Mouse (Mus musculus) limb, embryonic 12.5 days (tissue): ENCODE data around the gene Serpina1b. TPM values are rescaled to one million over a fixed set of nuclear protein-coding genes. Genes with fewer than 3 reads are reported as not detected.
"Not testable (repeated sequence)": the region's sequence is repeated elsewhere in the genome, so short reads cannot be mapped to it uniquely, and the experiment has no call there.

Experiments used
- ATAC-seq: fragments of 200-750 bp; cut with Nextera tagmentation; 2 replicates; pipeline ENCODE4 v1.8.0; 2017; ENCODE audit warnings: low read depth, moderate TSS enrichment; ENCODE audit not compliant: insufficient number of reproducible peaks, insufficient read depth, low FRiP score, low TSS enrichment
- H3K27ac ChIP-seq: fragments of 300-500 bp; sonication (generic); 2 replicates; pipeline ENCODE4 v1.5.1; 2016; ENCODE audit warnings: mild to moderate bottlenecking, moderate library complexity
- H3K27me3 ChIP-seq: fragments of 300-500 bp; sonication (generic); 2 replicates; pipeline ENCODE4 v1.6.1; 2016; ENCODE audit warnings: mild to moderate bottlenecking, moderate library complexity
- H3K36me3 ChIP-seq: fragments of 300-500 bp; sonication (generic); 2 replicates; pipeline ENCODE4 v1.6.1; 2016; ENCODE audit warnings: mild to moderate bottlenecking, moderate library complexity
- H3K4me1 ChIP-seq: fragments of 300-500 bp; sonication (generic); replicated peaks from 2 replicates; pipeline ENCODE4 v1.6.1; 2016
- H3K4me2 ChIP-seq: fragments of 300-500 bp; sonication (generic); 2 replicates; pipeline ENCODE4 v1.6.1; 2016; ENCODE audit warnings: mild to moderate bottlenecking, moderate library complexity
- H3K4me3 ChIP-seq: fragments of 300-500 bp; sonication (generic); replicated peaks from 2 replicates; pipeline ENCODE4 v1.5.1; 2016; ENCODE audit warnings: mild to moderate bottlenecking
- H3K9ac ChIP-seq: fragments of 300-500 bp; sonication (generic); replicated peaks from 2 replicates; pipeline ENCODE4 v1.6.1; 2016; ENCODE audit warnings: mild to moderate bottlenecking, moderate library complexity
- H3K9me3 ChIP-seq: fragments of 300-500 bp; sonication (generic); 2 replicates; pipeline ENCODE4 v1.6.1; 2016; ENCODE audit warnings: mild to moderate bottlenecking, moderate library complexity
- WGBS: fragments of 180-500 bp; shearing (Covaris S2); methylation state at CpG from one replicate; pipeline ENCODE4 v1.1.7; 2016; 5-methylcytosine and 5-hydroxymethylcytosine counted together
- polyA plus RNA-seq: library from polyadenylated mRNA; unstranded; fragments of >200 nt; fragmentation: Nextera tagmentation; extraction: Ambion mirVana; gene quantifications from 2 replicates; pipeline ENCODE4 v1.2.1, GENCODE M21; 2016

Gene Serpina1b
- polyA plus RNA-seq: 0.50 TPM in 1 of 2 replicates, not detected in the other

DNA sequence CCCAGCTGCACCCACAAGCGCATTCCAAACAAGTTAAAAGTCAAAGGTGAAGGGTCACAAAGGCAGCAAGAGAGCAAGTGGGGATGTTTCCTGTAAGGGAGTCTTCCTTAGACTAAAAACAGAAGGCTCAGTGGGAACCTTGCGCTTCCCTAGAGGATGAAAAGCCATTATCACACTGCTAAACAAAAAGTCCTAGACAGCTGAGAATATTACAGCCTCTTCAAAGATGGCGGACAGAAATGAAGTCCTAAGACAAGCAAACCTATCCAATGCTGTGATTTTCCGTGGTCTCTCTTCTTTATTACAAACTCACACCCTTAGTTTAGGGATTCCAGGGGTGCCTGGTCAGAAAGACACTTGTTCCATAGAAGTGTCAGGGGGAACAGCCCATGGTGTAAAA is at the start of gene Serpina1b:
Serpina1b (minus strand) TSS at position 101 of the 400 bp plus-strand sequence.
- not testable (repeated sequence) for ATAC-seq, H3K4me2 ChIP-seq, H3K4me3 ChIP-seq, H3K36me3 ChIP-seq, H3K4me1 ChIP-seq, H3K27me3 ChIP-seq, H3K9ac ChIP-seq, H3K9me3 ChIP-seq, H3K27ac ChIP-seq
- WGBS: 72% methylated on average over 4 of the region's 4 CpGs

DNA sequence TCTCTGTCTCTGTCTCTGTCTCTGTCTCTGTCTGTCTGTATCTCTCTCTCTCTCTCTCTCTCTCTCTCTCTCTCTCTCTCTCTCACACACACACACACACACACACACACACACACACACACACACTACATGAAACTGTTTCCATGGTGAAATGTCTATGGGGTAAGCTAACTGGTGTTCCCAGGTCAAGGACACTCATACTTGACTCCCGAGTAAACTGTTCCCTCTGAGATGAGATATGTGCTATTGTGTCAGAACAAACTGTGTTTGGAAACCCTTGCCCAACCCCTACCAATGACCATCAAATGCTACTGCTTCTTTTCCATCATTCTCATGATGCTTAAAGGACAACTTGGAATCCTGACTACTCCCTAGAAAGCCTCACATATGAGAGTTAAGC is 36.7 kb upstream of the Serpina1b start:
- 0 out of 2 replicates have a peak, but pooled peaks cover 15% of the 10 kb centered on the region for H3K9me3 ChIP-seq
- not testable (repeated sequence) for H3K4me1 ChIP-seq, H3K36me3 ChIP-seq, H3K4me2 ChIP-seq, ATAC-seq, H3K4me3 ChIP-seq, H3K27ac ChIP-seq, H3K9ac ChIP-seq, H3K27me3 ChIP-seq
- WGBS: 95% methylated on average over 1 of the region's 1 CpGs

DNA sequence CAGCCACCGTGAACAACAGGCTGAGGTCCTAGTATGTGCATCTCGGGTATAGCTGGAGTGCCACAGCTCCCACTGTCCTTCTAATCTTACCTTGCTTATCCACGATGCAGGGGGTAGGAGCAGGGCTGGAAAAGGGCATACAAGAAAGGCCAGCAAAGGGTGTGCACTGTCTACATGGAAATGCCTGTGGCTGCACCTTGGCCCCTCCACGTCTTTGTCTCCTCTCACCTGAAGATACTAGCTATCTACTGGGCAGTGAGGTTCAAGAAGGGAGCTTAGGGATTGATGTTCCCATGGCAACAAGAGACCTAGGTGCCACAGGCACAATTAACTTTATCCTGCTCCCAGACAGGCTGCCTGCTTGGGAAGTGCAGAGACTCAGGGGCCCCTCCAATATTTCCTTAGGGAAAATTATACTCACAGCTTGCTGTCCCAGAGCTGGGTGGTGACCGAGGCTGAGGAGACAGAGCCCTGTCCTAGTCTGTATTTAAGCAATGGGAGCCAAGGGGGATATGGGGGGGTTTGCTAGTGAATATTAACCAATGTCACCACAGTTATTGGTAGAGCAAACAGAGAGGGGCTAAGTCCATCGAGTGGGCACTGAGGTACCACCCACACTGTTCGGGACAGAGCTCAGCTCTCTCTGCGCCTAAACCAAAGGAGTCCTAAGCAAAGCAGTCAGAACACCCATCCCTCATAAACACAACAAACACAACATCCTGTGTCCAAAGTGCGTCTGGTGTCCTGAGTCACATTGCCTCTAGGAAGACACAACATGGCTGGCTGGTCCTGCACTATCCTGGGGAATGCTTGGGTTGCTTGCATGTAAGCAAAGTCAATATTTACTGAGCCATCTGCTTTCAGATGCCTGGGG is 33.2 kb upstream of the Serpina1b start, which contains the start of gene Serpina1a:
Serpina1a (minus strand) TSS at position 462 of the 874 bp plus-strand sequence.
- H3K4me3 ChIP-seq, H3K27ac ChIP-seq, H3K4me1 ChIP-seq, H3K9ac ChIP-seq, H3K4me2 ChIP-seq, ATAC-seq, H3K9me3 ChIP-seq, H3K36me3 ChIP-seq, H3K27me3 ChIP-seq: not testable (repeated sequence)
- 87% methylated on average over 9 of the region's 9 CpGs for WGBS

DNA sequence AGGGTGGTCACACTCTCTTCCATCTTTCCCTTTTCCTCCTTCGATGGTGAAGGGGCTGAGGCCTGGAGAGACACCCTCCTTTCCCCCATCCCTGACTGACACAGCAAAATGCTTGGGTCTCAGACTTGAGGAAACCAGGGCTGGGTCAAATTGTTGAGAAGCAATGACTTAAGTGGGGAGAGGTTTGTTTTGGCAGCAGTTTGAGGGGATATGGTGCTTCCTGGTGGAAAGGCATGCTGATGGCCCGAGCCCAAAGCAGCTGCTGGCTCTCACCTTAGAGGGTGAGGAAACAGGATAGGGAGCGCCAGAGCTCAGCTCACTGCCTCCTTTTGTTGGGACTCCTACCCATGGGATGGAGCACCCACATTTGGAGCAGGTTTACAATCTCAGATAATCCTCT is 30.8 kb upstream of the Serpina1b start:
- no peak for ATAC-seq
- WGBS: 75% methylated on average over 3 of the region's 3 CpGs

DNA sequence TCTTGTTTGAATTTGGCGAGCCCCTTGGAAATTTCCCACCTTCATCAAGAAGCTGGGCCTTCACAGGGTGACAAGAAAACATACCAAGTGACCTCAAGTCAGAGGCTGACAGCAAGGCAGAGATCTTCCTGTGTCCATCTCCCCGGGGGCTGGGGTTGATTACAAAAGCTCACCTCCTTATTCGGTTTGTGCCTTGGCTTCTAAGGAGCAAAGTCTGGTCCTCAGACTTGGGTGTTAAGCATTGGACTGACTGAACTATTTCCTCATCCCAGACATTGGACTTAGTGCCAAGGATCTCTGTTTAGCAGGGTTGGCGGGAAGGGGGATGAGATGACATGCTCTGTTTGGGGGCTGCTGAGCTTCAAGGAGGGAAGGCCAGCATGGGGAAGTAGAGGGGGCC is 30.4 kb upstream of the Serpina1b start:
- not testable (repeated sequence) for H3K4me2 ChIP-seq, H3K9me3 ChIP-seq, ATAC-seq, H3K27ac ChIP-seq, H3K27me3 ChIP-seq, H3K9ac ChIP-seq, H3K4me3 ChIP-seq, H3K4me1 ChIP-seq, H3K36me3 ChIP-seq
- 80% methylated on average over 3 of the region's 4 CpGs for WGBS

More for the DNA sequence above, 30.8 kb upstream of the Serpina1b start:
- H3K27me3 ChIP-seq: no peaks in the 10 kb centered on the region
- 0 out of 2 replicates have a peak, but pooled peaks cover 7% of the 10 kb centered on the region for H3K9me3 ChIP-seq
- no peak overlapping the region for H3K27ac ChIP-seq
- no peaks in the 10 kb centered on the region for H3K4me1 ChIP-seq
- no peak overlapping the region for H3K4me3 ChIP-seq
- no peak overlapping the region for H3K4me2 ChIP-seq
- H3K9ac ChIP-seq: no peak overlapping the region
- H3K36me3 ChIP-seq: no peaks in the 10 kb centered on the region

DNA sequence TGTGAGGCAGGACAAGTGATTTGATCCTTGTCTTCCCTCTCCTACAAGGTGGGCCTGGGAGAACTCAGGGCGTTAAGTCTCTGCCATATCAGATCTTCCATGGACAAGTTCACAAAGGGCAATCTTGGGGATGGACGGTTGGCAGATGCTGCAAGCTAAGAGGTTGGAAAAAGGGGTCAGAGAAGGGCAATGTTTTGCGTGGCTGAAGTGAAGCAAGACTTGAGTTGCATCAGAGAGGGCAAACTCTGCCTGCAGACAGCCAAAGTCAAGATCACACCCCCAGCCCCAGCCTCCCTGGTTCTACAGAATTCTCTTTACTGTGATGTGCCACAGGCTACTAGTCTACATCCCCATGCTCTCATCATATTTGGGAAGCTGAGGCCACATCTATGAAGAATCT is 29.4 kb upstream of the Serpina1b start:
- ATAC-seq, H3K4me1 ChIP-seq, H3K36me3 ChIP-seq, H3K4me3 ChIP-seq, H3K27ac ChIP-seq, H3K4me2 ChIP-seq, H3K9me3 ChIP-seq, H3K9ac ChIP-seq, H3K27me3 ChIP-seq: not testable (repeated sequence)
- 79% methylated on average over 3 of the region's 3 CpGs for WGBS

DNA sequence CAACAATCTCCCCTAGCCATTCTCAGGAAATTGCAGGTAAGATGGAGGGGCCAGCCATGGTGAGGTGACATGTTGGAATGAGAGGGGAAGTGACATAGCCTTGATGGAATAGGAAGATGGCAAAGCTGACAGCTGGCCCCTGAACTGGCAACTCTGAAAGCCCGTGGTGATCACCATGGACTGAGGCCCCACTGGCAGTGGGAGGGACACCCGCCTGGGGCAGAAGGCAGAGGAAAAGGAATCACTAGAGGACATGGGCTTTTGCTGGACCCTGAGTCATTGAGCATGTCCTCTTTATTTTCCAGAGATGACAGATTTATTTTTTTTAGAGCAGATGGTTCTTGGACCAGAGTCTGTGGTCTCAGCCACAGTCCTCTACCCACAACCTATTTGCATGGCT is 22.9 kb upstream of the Serpina1b start:
- H3K27me3 ChIP-seq, H3K9ac ChIP-seq, H3K4me3 ChIP-seq, H3K9me3 ChIP-seq, H3K4me1 ChIP-seq, H3K27ac ChIP-seq, H3K4me2 ChIP-seq, ATAC-seq, H3K36me3 ChIP-seq: not testable (repeated sequence)
- 82% methylated on average over 2 of the region's 2 CpGs for WGBS

DNA sequence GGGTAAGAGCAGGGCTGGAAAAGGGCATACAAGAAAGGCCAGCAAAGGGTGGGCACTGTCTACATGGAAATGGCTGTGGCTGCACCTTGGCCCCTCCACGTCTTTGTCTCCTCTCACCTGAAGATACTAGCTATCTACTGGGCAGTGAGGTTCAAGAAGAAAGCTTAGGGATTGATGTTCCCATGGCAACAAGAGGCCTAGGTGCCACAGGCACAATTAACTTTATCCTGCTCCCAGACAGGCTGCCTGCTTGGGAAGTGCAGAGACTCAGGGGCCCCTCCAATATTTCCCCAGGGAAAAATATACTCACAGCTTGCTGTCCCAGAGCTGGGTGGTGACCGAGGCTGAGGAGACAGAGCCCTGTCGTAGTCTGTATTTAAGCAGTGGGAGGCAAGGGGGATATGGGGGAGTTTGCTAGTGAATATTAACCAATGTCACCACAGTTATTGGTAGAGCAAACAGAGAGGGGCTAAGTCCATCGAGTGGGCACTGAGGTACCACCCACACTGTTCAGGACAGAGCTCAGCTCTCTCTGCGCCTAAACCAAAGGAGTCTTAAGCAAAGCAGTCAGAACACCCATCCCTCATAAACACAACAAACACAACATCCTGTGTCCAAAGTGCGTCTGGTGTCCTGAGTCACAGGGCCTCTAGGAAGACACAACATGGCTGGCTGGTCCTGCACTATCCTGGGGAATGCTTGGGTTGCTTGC is 2.4 kb downstream of the Serpina1b start:
- ATAC-seq, H3K4me1 ChIP-seq, H3K4me2 ChIP-seq, H3K9ac ChIP-seq, H3K4me3 ChIP-seq, H3K27me3 ChIP-seq, H3K27ac ChIP-seq, H3K36me3 ChIP-seq: not testable (repeated sequence)
- H3K9me3 ChIP-seq: peaks cover 12% of the 10 kb centered on the region; the same call in 1 of the 2 replicates
- WGBS: 88% methylated on average over 6 of the region's 6 CpGs

DNA sequence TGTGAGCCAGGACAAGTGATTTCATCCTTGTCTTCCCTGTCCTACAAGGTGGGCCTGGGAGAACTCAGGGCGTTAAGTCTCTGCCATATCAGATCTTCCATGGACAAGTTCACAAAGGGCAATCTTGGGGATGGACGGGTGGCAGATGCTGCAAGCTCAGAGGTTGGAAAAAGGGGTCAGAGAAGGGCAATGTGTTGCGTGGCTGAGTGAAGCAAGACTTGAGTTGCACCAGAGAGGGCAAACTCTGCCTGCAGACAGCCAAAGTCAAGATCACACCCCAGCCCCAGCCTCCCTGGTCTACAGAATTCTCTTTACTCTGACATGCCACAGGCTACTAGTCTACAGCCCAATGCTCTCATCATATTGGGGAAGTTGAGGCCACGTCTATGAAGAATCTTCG is 6.3 kb downstream of the Serpina1b start:
- not testable (repeated sequence) for H3K9ac ChIP-seq, ATAC-seq, H3K36me3 ChIP-seq, H3K9me3 ChIP-seq, H3K4me2 ChIP-seq, H3K4me1 ChIP-seq, H3K27me3 ChIP-seq, H3K27ac ChIP-seq, H3K4me3 ChIP-seq
- WGBS: 76% methylated on average over 5 of the region's 5 CpGs

DNA sequence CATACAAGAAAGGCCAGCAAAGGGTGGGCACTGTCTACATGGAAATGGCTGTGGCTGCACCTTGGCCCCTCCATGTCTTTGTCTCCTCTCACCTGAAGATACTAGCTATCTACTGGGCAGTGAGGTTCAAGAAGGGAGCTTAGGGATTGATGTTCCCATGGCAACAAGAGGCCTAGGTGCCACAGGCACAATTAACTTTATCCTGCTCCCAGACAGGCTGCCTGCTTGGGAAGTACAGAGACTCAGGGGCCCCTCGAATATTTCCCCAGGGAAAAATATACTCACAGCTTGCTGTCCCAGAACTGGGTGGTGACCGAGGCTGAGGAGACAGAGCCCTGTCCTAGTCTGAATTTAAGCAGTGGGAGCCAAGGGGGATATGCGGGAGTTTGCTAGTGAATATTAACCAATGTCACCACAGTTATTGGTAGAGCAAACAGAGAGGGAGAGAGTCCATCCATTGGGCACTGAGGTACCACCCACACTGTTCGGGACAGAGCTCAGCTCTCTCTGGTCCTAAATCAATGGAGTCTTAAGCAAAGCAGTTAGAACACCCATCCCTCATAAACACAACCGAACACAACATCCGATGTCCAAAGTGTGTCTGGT is 56.8 kb downstream of the Serpina1b start, which contains the start of gene Serpina1d:
Serpina1d (minus strand) TSS at position 347 of the 606 bp plus-strand sequence.
- not testable (repeated sequence) for H3K4me3 ChIP-seq, H3K4me2 ChIP-seq, ATAC-seq, H3K4me1 ChIP-seq, H3K36me3 ChIP-seq, H3K9me3 ChIP-seq, H3K27ac ChIP-seq, H3K9ac ChIP-seq, H3K27me3 ChIP-seq
- 81% methylated on average over 6 of the region's 6 CpGs for WGBS

DNA sequence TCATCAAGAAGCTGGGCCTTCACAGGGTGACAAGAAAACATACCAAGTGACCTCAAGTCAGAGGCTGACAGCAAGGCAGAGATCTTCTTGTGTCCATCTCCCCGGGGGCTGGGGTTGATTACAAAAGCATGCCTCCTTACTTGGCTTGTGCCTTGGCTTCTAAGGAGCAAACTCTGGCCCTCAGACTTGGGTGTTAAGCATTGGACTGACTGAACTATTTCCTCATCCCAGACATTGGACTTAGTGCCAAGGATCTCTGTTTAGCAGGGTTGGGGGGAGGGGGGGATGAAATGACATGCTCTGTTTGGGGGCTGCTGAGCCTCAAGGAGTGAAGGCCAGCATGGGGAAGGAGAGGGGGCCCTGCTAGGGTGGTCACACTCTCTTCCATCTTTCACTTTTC is 59.6 kb downstream of the Serpina1b start:
- H3K27me3 ChIP-seq, H3K4me3 ChIP-seq, H3K27ac ChIP-seq, H3K9me3 ChIP-seq, H3K4me1 ChIP-seq, ATAC-seq, H3K9ac ChIP-seq, H3K36me3 ChIP-seq, H3K4me2 ChIP-seq: not testable (repeated sequence)
- 82% methylated on average over 1 of the region's 1 CpGs for WGBS
